Mouse (Mus musculus) brain, embryonic 14.5 days (tissue): ENCODE measurements at regions not wholly inside any gene's neighbourhood (a gene's known extent, or its start where the extent isn't known, plus 50 kb on each side); places are given as distances from the start of the nearest gene placed in this dataset.

Experiments used
- CTCF ChIP-seq: fragments of 200-500 bp; IDR thresholded peaks from 2 replicates; pipeline ENCODE4 v1.5.1; 2012; ENCODE audit warnings: inconsistent platforms, mild to moderate bottlenecking, moderate library complexity, borderline replicate concordance; ENCODE audit not compliant: insufficient read depth, insufficient read length; ENCODE audit errors: extremely low read depth
- POLR2A ChIP-seq: fragments of 200-500 bp; IDR thresholded peaks from 2 replicates; pipeline ENCODE4 v1.6.1; 2012; ENCODE audit warnings: mild to moderate bottlenecking, inconsistent platforms, borderline replicate concordance; ENCODE audit not compliant: poor library complexity, insufficient read depth, insufficient read length, severe bottlenecking; ENCODE audit errors: extremely low read depth

DNA sequence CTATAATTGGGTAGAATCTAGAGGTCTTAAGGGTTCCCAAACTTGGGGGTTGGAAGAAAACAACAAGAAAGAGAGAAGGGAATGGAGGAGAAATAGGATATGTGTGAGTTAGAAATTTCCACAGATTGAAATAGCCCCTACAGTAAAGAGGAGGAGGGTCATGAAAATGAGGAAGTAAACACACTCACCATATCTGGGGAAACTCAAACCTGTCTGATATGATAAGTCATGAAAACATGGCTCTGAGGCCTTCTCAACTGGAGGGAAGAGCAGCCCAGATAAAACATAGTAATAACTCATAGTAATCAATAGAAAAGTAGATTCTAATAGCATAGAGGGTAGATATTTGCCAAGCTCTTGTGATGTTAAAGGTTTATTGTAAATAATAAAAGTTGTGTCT lies 638.4 kb upstream of the Cntnap5b start:
- TF ChIP-seq CTCF (no peak), POLR2A (no peak)
